Mouse (Mus musculus): Measurements from ENCODE around the gene Dgki. TPM values are rescaled to one million over a fixed set of nuclear protein-coding genes. Genes with fewer than 3 reads are reported as not detected.

Dgki gene
- polyA plus RNA-seq, 1 experiment from 2014 or later, result 0.60 TPM

DNA sequence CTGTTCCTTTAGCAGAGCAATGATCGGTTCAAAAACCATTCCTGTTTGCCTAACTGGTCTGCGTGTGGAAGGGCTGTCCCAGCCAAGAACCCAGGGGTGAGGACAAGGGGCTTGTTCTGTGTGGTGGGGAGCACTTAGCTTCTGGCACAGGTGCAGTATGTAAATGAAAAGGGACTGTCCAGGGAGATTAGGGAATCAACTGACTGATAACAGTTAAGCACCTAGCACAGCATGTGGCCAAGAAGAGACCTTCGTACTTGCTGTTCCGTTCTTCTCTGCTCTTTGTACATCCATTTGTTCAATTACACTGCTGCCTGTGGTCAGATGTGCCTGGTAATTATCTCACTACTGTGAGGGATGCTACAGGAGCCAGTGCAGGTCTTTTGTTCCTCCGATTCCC is 248.3 kb downstream of the Dgki start:
- no peak overlapping the region for H3K4me2 ChIP-seq
- H3K4me1 ChIP-seq, result 0 out of 2 replicates have a peak, but pooled peaks cover 14% of the 10 kb centered on the region
- no peaks in the 10 kb centered on the region for H3K27me3 ChIP-seq
- WGBS, result 41% methylated on average over 5 of the region's 5 CpGs
- H3K4me3 ChIP-seq, result no peak overlapping the region
- no peaks in the 10 kb centered on the region for H3K9me3 ChIP-seq
- H3K9ac ChIP-seq, result no peak overlapping the region
- no peak for ATAC-seq (ENCODE audit: borderline replicate concordance, extremely low read depth, low FRiP score, low TSS enrichment)
- no peak overlapping the region for H3K27ac ChIP-seq
- no peaks in the 10 kb centered on the region for H3K36me3 ChIP-seq

- no peak for ATAC-seq (ENCODE audit: borderline replicate concordance, extremely low read depth, low FRiP score, low TSS enrichment)
- Histone ChIP-seq H3K4me3 (no peak overlapping the region), H3K9me3 (no peaks in the 10 kb centered on the region), H3K9ac (no peak overlapping the region), H3K36me3 (no peaks in the 10 kb centered on the region), H3K27me3 (no peaks in the 10 kb centered on the region), H3K4me2 (no peak overlapping the region), H3K4me1 (0 out of 2 replicates have a peak, but pooled peaks cover 14% of the 10 kb centered on the region), H3K27ac (no peak overlapping the region)
- 85% methylated on average over 1 of the region's 1 CpGs for WGBS
Observed at GRCm38 (mm10) chr6:37051150-37051549, 248.8 kb downstream of the Dgki start.

GRCm38 (mm10) chr6:37047611-37048129 is 252.3 kb downstream of the Dgki start:
- Histone ChIP-seq H3K9me3 (no peaks in the 10 kb centered on the region), H3K4me1 (0 out of 2 replicates have a peak, but pooled peaks cover 4% of the 10 kb centered on the region), H3K4me2 (no peak overlapping the region), H3K4me3 (no peak overlapping the region), H3K9ac (no peak overlapping the region), H3K36me3 (no peaks in the 10 kb centered on the region), H3K27ac (no peak overlapping the region), H3K27me3 (no peaks in the 10 kb centered on the region)
- WGBS, result 55% methylated on average over 4 of the region's 4 CpGs
- ATAC-seq (ENCODE audit: borderline replicate concordance, extremely low read depth, low FRiP score, low TSS enrichment), result no peak

- Histone ChIP-seq H3K4me2 (no peak overlapping the region), H3K9me3 (no peaks in the 10 kb centered on the region), H3K27me3 (no peaks in the 10 kb centered on the region), H3K27ac (no peak overlapping the region), H3K36me3 (no peaks in the 10 kb centered on the region), H3K9ac (no peak overlapping the region), H3K4me1 (no peaks in the 10 kb centered on the region), H3K4me3 (no peak overlapping the region)
- WGBS, result 21% methylated on average over 4 of the region's 4 CpGs
- ATAC-seq (ENCODE audit: borderline replicate concordance, extremely low read depth, low FRiP score, low TSS enrichment), result no peak
Observed at GRCm38 (mm10) chr6:37046152-37046788, 253.7 kb downstream of the Dgki start.

DNA sequence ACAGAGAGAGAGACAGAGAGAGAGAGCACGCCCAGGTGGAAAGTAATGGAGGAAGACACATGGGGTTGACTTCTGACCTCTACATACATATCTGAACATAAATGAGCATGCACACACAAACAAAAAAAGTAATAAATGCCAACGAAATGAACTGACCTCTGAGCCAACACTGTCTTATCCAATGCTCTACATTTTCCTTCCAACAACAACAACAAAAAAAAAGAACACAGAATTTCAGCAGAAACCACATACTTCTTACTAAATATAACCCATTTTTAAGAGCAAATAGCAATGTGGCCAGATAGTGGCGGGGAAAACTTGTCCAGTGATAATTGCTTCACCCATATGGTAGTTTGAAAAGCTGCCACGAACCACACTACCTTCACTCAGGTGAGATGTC is 255.2 kb downstream of the Dgki start:
- no peak overlapping the region for H3K4me2 ChIP-seq
- H3K4me3 ChIP-seq, result no peak overlapping the region
- no peaks in the 10 kb centered on the region for H3K36me3 ChIP-seq
- H3K27ac ChIP-seq, result no peak overlapping the region
- H3K27me3 ChIP-seq, result no peaks in the 10 kb centered on the region
- 71% methylated on average over 4 of the region's 4 CpGs for WGBS
- H3K4me1 ChIP-seq, result no peaks in the 10 kb centered on the region
- no peak overlapping the region for H3K9ac ChIP-seq
- H3K9me3 ChIP-seq, result no peaks in the 10 kb centered on the region
- no peak for ATAC-seq (ENCODE audit: borderline replicate concordance, extremely low read depth, low FRiP score, low TSS enrichment)

GRCm38 (mm10) chr6:37038444-37038843 is 261.5 kb downstream of the Dgki start:
- Histone ChIP-seq H3K4me3 (no peak overlapping the region), H3K27me3 (no peaks in the 10 kb centered on the region), H3K9ac (no peak overlapping the region), H3K9me3 (no peaks in the 10 kb centered on the region), H3K4me2 (no peak overlapping the region), H3K36me3 (no peaks in the 10 kb centered on the region), H3K27ac (no peak overlapping the region), H3K4me1 (no peaks in the 10 kb centered on the region)
- no peak for ATAC-seq (ENCODE audit: borderline replicate concordance, extremely low read depth, low FRiP score, low TSS enrichment)
- 34% methylated on average over 8 of the region's 8 CpGs for WGBS

DNA sequence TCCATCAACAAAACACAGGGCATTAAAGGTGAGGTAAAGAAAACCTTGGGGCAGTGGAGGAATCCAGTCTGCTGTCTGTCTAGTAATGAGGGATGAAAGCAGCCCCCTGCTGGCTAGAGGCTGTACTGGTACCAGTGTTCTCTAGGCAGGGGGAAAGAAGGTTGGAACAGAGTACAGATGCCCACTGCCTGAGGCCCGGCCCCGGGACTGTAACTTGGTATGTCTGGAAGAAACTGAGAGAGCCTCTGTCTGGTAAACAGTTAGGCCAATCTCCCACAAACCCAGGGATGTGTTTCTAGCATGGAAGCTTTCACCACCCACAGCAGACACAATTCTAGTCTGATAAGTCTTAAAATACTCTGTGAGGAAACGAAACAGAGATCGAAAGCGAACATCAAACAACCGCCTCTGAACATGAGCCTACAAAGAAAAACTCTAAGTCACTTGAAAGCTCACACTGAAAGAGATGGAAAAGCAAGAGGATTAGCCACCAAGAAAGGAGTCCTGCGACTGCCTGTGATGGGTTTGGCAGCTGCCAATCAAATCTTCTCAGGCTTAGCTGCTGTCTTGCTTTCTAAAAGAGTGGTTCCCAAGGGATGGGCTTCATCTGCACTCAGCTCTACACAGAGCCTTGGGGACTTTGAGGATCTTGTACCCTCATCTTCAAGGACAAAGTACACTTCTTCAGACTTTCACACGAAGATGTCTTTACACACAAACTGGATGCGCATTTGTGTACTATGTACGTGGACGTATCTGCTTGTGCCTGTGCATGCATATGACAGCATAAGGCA is 262.7 kb downstream of the Dgki start:
- Histone ChIP-seq H3K36me3 (no peaks in the 10 kb centered on the region), H3K9me3 (no peaks in the 10 kb centered on the region), H3K4me1 (0 out of 2 replicates have a peak, but pooled peaks cover under 1% of the 10 kb centered on the region), H3K27ac (no peak overlapping the region), H3K27me3 (no peaks in the 10 kb centered on the region), H3K4me2 (no peak overlapping the region), H3K9ac (no peak overlapping the region), H3K4me3 (no peak overlapping the region)
- ATAC-seq (ENCODE audit: borderline replicate concordance, extremely low read depth, low FRiP score, low TSS enrichment), result peak; percentile 72
- WGBS, result 74% methylated on average over 11 of the region's 11 CpGs

DNA sequence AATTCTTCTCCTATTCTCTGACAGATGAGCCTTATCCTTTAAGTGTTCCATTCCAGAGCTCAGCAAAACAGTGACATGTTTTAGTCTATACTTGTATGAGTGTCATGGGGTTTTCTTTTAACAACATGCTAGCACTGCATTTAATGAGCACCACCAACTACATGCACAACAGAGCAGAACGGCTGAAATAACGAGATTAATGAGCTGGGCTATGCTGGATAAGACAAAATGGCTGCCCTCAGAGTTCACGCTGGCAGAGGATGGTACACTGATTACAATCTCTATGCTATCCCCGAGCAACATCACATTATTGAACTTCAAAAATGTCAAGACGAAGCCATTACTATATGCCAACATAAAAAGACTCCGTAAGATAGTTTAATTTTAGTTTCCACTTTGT is 264.3 kb downstream of the Dgki start:
- no peak for ATAC-seq (ENCODE audit: borderline replicate concordance, extremely low read depth, low FRiP score, low TSS enrichment)
- no peak overlapping the region for H3K27ac ChIP-seq
- 87% methylated on average over 6 of the region's 6 CpGs for WGBS

GRCm38 (mm10) chr6:37030986-37031385 is 269.0 kb downstream of the Dgki start:
- Histone ChIP-seq H3K4me2 (no peak overlapping the region), H3K27ac (peak overlapping the region; percentile 71), H3K4me3 (no peak overlapping the region), H3K36me3 (no peaks in the 10 kb centered on the region), H3K9ac (no peak overlapping the region), H3K9me3 (no peaks in the 10 kb centered on the region), H3K4me1 (peaks cover 14% of the 10 kb centered on the region; the same call in 1 of the 2 replicates), H3K27me3 (no peaks in the 10 kb centered on the region)
- peak; percentile 69; the same call in 1 of the 2 replicates for ATAC-seq (ENCODE audit: borderline replicate concordance, extremely low read depth, low FRiP score, low TSS enrichment)
- 69% methylated on average over 1 of the region's 1 CpGs for WGBS

More for the DNA sequence above, 264.3 kb downstream of the Dgki start:
- Histone ChIP-seq H3K4me1 (0 out of 2 replicates have a peak, but pooled peaks cover 6% of the 10 kb centered on the region), H3K36me3 (no peaks in the 10 kb centered on the region), H3K9me3 (no peaks in the 10 kb centered on the region), H3K4me3 (no peak overlapping the region), H3K4me2 (no peak overlapping the region), H3K9ac (no peak overlapping the region), H3K27me3 (no peaks in the 10 kb centered on the region)

DNA sequence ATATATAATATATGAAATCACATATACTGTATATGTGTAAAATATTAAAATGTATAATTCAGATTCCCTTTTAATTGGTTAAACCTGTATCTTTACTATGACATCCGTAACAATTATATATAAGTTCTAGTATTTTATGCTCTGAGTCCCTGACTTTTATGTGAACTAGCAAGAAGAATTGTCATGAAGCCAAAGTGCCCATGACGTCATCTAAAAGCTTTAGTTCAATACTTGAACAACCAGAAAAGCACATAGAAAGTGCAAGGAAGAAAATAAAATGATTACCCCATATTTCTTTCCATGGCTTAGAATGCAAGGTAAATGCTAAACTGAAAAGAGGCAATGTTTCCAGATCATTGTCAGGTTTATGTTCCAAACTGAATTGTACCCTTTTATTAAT is 269.6 kb downstream of the Dgki start:
- Histone ChIP-seq H3K4me3 (no peak overlapping the region), H3K27ac (peak overlapping the region; percentile 71), H3K4me1 (peaks cover 19% of the 10 kb centered on the region; the same call in 1 of the 2 replicates), H3K36me3 (no peaks in the 10 kb centered on the region), H3K4me2 (no peak overlapping the region), H3K27me3 (no peaks in the 10 kb centered on the region), H3K9me3 (no peaks in the 10 kb centered on the region), H3K9ac (no peak overlapping the region)
- ATAC-seq (ENCODE audit: borderline replicate concordance, extremely low read depth, low FRiP score, low TSS enrichment), result no peak
- 61% methylated on average over 2 of the region's 2 CpGs for WGBS

GRCm38 (mm10) chr6:37028841-37029240 is 271.1 kb downstream of the Dgki start:
- peaks cover 19% of the 10 kb centered on the region; the same call in 1 of the 2 replicates for H3K4me1 ChIP-seq
- WGBS, result 79% methylated on average over 6 of the region's 6 CpGs
- no peaks in the 10 kb centered on the region for H3K36me3 ChIP-seq
- no peaks in the 10 kb centered on the region for H3K27me3 ChIP-seq
- no peak overlapping the region for H3K4me2 ChIP-seq
- no peak overlapping the region for H3K4me3 ChIP-seq
- ATAC-seq (ENCODE audit: borderline replicate concordance, extremely low read depth, low FRiP score, low TSS enrichment), result no peak
- H3K9ac ChIP-seq, result no peak overlapping the region
- H3K27ac ChIP-seq, result no peak overlapping the region
- H3K9me3 ChIP-seq, result no peaks in the 10 kb centered on the region

GRCm38 (mm10) chr6:37028300-37028699 is 271.7 kb downstream of the Dgki start:
- Histone ChIP-seq H3K4me3 (no peak overlapping the region), H3K36me3 (no peaks in the 10 kb centered on the region), H3K4me1 (peaks cover 19% of the 10 kb centered on the region; the same call in 1 of the 2 replicates), H3K9ac (no peak overlapping the region), H3K4me2 (no peak overlapping the region), H3K9me3 (no peaks in the 10 kb centered on the region), H3K27me3 (no peaks in the 10 kb centered on the region), H3K27ac (no peak overlapping the region)
- 83% methylated on average over 2 of the region's 2 CpGs for WGBS
- ATAC-seq (ENCODE audit: borderline replicate concordance, extremely low read depth, low FRiP score, low TSS enrichment), result no peak

All from lung, embryonic 15.5 days (tissue).